Mouse (Mus musculus): ENCODE measurements around the gene Susd6. TPM values are rescaled to one million over a fixed set of nuclear protein-coding genes. Genes with fewer than 3 reads are reported as not detected.

Gene Susd6
- polyA plus RNA-seq (2012; ENCODE audit: insufficient read depth, low replicate concordance) = 5.9 and 6.0 TPM in 2 replicates

DNA sequence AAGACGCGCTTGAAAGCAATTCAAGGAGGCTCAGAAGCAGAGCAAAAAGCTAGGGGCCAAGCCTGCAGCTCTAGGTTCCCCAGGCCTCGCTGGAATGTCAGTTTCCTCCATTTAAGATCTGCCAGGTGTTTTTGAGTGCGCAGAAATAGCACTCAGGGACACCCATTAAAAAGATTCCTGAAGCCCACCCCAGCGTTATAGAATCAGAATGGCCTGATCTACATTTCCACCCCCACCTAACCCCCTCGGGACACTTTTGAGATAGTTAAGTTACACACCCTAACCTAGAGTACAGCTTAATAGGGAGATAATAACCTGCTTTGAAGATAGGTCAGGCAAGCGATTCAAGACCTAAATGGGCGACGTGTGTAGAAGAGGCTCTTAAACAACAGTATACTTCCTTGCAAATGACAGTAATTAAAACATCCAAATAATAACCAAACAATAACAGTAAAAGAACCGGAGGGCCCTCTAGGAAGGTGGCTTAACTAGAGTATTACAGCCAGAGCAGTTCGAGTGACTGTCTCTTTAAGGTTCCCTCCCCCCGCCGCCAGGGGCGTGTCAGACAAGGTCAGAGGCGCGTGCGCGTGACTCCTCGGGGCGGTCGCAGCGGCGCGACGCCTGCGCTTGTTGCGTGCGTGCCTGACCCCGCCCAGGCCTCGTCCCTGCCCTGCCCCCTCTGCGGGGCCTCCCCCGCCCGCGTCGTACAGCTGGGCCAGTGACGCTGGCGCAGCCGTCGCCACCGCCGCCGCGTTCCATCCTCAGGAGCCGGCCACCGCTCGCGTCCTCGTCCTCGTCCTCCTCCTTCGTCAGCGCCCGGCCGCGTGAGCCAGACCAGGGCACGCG, at the start of gene Susd6:
Gene Susd6 (plus strand): TSS at position 662 of the 846 bp plus-strand sequence.
- Histone ChIP-seq H3K4me3 (replicated peaks) (peak within 1 kb of the TSS; percentile 98), H3K27me3 (replicated peaks) (no peaks in the 10 kb centered on the region), H3K36me3 (replicated peaks; ENCODE audit: low read length) (peaks cover 16% of the 10 kb centered on the region), H3K4me1 (peaks cover 57% of the 10 kb centered on the region), H3K9me3 (no peaks in the 10 kb centered on the region)
- no peak for TF ChIP-seq FLI1 (IDR thresholded peaks at IDR 0.05; ENCODE audit: low read length)
- TF ChIP-seq GATA1 (IDR thresholded peaks at IDR 0.05; ENCODE audit: borderline replicate concordance, low read length) = no peak

DNA sequence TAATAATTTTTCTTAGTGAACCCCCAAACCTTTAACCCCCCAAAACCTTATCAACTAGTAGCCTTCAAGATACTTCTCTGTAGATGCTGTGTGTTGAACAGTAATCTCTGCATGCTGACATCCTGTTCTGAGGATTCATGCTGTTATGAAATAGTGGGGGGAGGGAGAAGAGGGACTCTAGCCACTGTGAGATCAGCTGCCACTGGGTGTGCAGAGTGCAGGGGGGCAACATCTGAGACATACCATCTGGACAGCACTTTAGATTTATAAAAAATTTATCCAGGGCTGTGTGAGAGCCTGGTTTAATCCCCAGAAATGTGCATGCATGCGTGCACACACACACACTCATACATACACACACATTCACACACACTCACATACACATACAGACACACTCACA, 45.7 kb upstream of the Susd6 start:
- Histone ChIP-seq H3K27me3 (replicated peaks) (peaks cover 83% of the 10 kb centered on the region), H3K36me3 (replicated peaks; ENCODE audit: low read length) (no peaks in the 10 kb centered on the region), H3K9me3 (peaks cover 23% of the 10 kb centered on the region; the same call in 1 of the 2 replicates), H3K4me1 (peaks cover 16% of the 10 kb centered on the region), H3K4me3 (replicated peaks) (no peak overlapping the region)
- TF ChIP-seq GATA1 (IDR thresholded peaks at IDR 0.05; ENCODE audit: borderline replicate concordance, low read length) = no peak
- no peak for TF ChIP-seq FLI1 (IDR thresholded peaks at IDR 0.05; ENCODE audit: low read length)

DNA sequence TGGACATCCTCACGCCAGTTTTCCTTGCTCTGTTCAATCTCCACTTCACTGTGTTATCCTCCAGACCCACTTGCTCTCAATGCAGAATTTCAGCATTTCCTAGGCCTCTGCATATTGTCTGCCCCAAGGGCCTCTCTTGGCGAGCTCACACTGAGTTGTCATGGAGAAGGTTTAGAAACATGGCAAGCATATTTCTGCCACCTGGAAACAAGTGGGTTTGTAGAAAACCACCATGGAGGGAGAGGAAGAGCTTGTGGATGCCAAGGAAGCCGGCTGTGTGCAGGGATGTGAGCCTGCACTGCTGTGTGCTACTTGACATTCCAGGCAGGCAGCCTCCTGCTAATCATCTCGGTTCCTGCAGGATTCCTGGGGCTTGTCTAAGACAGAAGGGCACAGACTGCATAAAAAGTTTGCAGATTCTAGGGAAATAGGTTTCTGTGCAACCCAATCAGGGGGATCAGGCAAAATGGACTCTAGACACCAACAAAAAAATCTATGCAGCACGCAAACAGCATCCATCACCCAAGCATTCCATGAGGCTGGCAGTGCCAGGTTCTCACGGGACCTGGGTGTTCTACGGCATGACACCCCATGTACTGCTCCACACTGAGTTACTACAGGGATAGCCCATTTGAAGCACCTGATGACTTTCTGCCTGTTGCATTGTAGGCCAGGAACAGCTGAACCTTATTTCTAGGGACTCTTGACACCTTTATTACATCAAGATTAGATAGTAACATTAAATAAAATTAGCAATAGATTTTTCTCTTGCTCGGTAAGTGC, 44.1 kb upstream of the Susd6 start:
- Histone ChIP-seq H3K27me3 (replicated peaks) (peaks cover 84% of the 10 kb centered on the region), H3K9me3 (peaks cover 13% of the 10 kb centered on the region; the same call in 1 of the 2 replicates), H3K4me3 (replicated peaks) (no peak overlapping the region), H3K36me3 (replicated peaks; ENCODE audit: low read length) (no peaks in the 10 kb centered on the region), H3K4me1 (peaks cover 9% of the 10 kb centered on the region)
- TF ChIP-seq GATA1 (IDR thresholded peaks at IDR 0.05; ENCODE audit: borderline replicate concordance, low read length) (no peak), FLI1 (IDR thresholded peaks at IDR 0.05; ENCODE audit: low read length) (no peak)

DNA sequence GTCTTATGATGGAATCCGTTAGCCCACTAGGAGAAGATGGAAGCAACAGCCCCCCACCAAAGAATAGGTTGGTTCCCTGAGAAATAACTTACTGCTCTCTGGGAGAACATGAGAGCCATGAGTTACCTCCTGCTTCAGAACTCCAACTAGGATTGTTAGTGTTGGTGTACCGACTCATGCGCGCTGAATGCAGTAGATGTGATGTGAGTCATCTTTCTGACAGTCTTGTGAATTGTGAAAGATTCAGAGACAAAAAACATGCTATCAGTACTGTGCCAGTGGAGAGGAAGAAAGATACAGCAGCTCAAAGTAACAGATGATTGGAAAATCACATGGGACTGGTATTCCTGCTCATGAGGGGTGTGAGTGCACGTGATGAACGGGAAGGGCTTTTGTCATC, 38.8 kb upstream of the Susd6 start:
- Histone ChIP-seq H3K9me3 (peaks cover 3% of the 10 kb centered on the region; the same call in 1 of the 2 replicates), H3K36me3 (replicated peaks; ENCODE audit: low read length) (no peaks in the 10 kb centered on the region), H3K4me1 (no peaks in the 10 kb centered on the region), H3K4me3 (replicated peaks) (no peak overlapping the region), H3K27me3 (replicated peaks) (peaks cover 95% of the 10 kb centered on the region)
- TF ChIP-seq GATA1 (IDR thresholded peaks at IDR 0.05; ENCODE audit: borderline replicate concordance, low read length) (no peak), FLI1 (IDR thresholded peaks at IDR 0.05; ENCODE audit: low read length) (no peak)

DNA sequence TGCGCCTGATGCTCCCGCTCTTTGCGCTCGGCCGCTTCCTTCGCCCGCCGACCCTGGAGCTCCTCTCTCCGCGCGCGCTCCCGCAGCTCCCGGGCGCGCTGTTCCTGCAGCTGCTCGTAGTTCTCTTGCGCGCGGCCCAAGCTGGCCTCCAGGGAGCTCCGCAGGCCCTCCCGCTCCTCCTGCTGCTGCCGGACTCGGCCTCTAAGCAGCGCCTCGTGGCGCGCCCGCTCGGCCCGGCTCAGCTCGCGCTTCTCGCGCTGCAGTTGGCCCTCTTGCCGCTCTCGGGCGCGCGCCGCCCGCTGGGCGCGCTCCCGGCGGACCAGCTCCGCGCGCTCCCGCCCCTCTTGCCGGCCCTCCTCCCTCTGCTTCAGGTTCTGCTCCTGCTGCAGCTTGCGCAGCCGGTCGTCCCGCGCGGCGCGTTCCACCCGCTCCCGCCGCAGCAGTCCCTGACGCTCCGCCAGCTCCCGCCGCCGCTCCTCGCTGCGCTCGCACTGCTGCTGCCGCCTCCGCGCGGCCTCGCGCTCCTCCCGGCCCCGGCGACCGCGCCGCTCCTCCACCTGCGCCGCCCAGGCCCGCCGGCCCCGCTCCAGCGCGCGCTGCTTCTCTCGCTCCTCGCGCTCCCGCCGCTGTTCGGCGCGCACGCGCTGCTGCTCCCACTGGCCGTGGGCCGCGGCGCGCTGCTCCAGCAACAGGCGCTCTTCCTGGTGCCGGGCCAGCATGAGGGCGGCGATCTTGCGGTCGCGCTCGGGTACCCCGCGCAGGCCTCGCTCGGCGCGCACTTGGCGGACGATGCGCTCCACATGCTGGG, 32.4 kb upstream of the Susd6 start:
- TF ChIP-seq FLI1 (IDR thresholded peaks at IDR 0.05; ENCODE audit: low read length) = no peak
- TF ChIP-seq GATA1 (IDR thresholded peaks at IDR 0.05; ENCODE audit: borderline replicate concordance, low read length) = no peak
- peaks cover 36% of the 10 kb centered on the region for H3K4me1 ChIP-seq
- peaks cover 3% of the 10 kb centered on the region; the same call in 1 of the 2 replicates for H3K9me3 ChIP-seq
- H3K36me3 ChIP-seq (replicated peaks; ENCODE audit: low read length) = no peaks in the 10 kb centered on the region
- H3K27me3 ChIP-seq (replicated peaks) = peaks cover 94% of the 10 kb centered on the region
- H3K4me3 ChIP-seq (replicated peaks) = peak overlapping the region; percentile 90

DNA sequence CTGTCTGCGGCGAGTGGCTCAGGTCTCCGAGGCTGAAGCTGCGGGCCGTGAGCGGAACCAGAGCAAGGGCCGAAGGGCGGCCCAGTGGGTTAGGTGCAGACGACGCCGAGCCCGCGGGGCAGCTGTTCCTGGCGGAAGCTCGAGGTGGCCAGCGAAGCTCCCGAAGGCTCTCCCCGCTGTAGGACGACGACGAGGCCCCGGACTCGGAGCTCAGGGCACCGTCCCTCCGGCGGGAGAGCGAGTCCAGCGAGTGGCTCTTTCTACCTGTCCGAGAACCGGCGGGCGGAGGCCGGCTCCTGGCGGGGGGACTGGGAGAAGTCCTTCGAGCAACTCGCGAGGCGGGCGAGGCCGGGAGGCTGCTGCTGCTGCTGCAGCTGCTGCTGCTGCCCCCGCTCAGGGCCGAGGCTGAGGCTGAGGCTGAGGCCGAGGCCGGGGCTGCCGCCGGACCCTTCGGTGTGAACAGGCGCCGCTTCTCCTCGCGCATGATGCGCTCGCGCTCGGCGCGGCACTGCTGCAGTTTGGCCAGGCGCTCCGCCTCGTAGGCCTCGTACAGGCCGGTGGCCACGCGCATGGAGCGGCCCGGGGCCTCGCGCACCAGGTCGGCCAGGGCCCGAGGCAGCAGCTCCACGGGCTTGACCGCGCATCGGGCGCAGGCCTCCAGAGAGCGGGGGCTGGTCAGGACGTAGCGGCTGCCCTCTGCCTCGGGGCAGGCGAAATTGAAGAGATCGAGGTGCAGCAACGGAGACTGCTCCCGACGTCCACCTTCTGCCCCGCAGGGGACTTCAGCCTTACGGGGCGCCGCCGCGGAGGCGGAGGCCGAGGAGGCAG, 31.5 kb upstream of the Susd6 start:
- Histone ChIP-seq H3K36me3 (replicated peaks; ENCODE audit: low read length) (no peaks in the 10 kb centered on the region), H3K4me3 (replicated peaks) (peak overlapping the region; percentile 90), H3K9me3 (peaks cover 3% of the 10 kb centered on the region; the same call in 1 of the 2 replicates), H3K27me3 (replicated peaks) (peaks cover 93% of the 10 kb centered on the region), H3K4me1 (peaks cover 36% of the 10 kb centered on the region)
- TF ChIP-seq GATA1 (IDR thresholded peaks at IDR 0.05; ENCODE audit: borderline replicate concordance, low read length) = no peak
- no peak for TF ChIP-seq FLI1 (IDR thresholded peaks at IDR 0.05; ENCODE audit: low read length)

DNA sequence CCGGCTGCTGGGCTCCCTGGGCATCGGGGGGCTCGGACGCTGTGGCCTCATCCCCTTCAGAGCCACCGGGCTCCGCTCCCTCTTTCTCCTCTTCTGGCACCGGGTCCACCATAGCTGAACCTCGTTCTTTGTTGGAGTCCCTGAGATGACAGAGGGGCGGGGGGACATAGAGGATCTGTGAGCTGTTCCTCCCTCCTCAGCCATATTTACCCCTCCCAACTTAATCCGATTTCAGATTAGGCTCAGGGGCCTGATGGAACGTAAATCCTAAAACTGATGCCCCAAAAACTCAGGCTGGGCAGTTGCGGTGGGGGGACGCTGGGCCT, 31.0 kb upstream of the Susd6 start:
- no peak for TF ChIP-seq FLI1 (IDR thresholded peaks at IDR 0.05; ENCODE audit: low read length)
- no peak for TF ChIP-seq GATA1 (IDR thresholded peaks at IDR 0.05; ENCODE audit: borderline replicate concordance, low read length)
- Histone ChIP-seq H3K4me1 (peaks cover 36% of the 10 kb centered on the region), H3K4me3 (replicated peaks) (peak overlapping the region; percentile 90), H3K9me3 (peaks cover 3% of the 10 kb centered on the region; the same call in 1 of the 2 replicates), H3K27me3 (replicated peaks) (peaks cover 92% of the 10 kb centered on the region), H3K36me3 (replicated peaks; ENCODE audit: low read length) (no peaks in the 10 kb centered on the region)

DNA sequence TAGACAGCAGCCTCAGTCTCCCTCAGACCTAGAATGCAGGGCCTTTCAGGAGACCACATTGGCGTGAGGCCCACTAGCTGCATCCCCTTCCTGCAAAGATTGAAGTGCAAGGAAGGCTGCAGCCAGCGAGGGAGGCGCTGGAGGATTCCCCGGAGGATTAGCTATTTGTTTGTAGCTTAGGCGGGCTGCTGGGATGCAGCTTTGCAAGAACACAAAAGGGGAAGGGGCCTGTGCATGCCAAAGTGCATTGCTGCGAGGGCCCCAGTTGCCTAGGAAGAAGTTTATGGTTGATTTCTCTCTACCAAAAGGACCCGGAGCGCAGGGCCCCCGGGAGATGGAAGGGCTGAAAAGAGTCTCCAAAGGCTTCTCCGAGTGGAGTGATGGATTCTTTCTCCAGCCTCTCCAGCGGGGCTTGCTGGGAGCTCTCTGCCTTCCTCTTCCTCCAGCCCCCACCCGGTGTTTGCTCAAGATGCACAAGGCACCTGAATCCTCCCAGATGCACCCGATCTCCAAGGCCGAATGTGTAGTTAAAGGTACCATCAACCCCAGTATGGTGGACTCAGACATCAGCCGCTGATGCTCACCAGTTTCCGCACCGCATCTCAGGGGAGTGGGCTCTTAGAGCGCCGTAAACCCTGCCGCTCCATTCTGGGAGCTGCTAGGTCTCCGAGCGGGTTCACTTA, 30.5 kb upstream of the Susd6 start:
- H3K4me3 ChIP-seq (replicated peaks) = peak overlapping the region; percentile 84
- no peak for TF ChIP-seq FLI1 (IDR thresholded peaks at IDR 0.05; ENCODE audit: low read length)
- no peak for TF ChIP-seq GATA1 (IDR thresholded peaks at IDR 0.05; ENCODE audit: borderline replicate concordance, low read length)
- H3K4me1 ChIP-seq = peaks cover 36% of the 10 kb centered on the region
- no peaks in the 10 kb centered on the region for H3K36me3 ChIP-seq (replicated peaks; ENCODE audit: low read length)
- H3K27me3 ChIP-seq (replicated peaks) = peaks cover 87% of the 10 kb centered on the region
- H3K9me3 ChIP-seq = peaks cover 3% of the 10 kb centered on the region; the same call in 1 of the 2 replicates
